Mouse (Mus musculus) adrenal gland, postnatal 36 days (tissue): ENCODE data around the gene Efcab9. TPM values are rescaled to one million over a fixed set of nuclear protein-coding genes. Genes with fewer than 3 reads are reported as not detected.

Experiments used
- DNase-seq, 2 experiments: peaks; one replicate each; pipeline ENCODE4 v3.0.0; 2021; ENCODE audit warnings: mixed read lengths in 1 of 2
- total RNA-seq, 2 experiments: library from RNA; stranded (reverse); gene quantifications; 2 replicates each; pipeline ENCODE4 v1.2.3; 2021

The Efcab9 gene
- total RNA-seq, 2 experiments from 2014 or later = 0.89 to 1.2 TPM

- DNase-seq = no peak
Observed at GRCm38 (mm10) chr11:32495283-32495682, 36.6 kb downstream of the Efcab9 start.

DNA sequence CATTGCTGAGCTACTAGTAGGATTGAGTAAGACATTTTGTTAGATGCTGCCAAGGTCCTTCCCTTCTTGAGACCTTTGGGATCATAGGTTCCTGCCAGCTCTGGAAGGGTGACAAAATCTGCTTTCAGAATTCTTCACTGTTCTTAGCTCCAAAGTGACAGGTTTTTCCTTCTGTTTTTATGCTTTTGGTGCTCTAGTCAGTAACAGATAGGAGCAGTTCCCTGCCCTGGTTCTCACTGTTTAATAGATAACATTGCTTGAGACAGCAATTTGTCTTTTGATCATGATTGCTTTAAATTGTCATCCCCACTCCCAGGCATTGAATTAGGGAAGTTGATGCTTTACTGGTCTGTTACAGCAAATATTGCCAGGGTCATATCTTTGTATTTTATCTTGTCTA, 38.6 kb downstream of the Efcab9 start:
- DNase-seq = peak; percentile 12 to 44

DNA sequence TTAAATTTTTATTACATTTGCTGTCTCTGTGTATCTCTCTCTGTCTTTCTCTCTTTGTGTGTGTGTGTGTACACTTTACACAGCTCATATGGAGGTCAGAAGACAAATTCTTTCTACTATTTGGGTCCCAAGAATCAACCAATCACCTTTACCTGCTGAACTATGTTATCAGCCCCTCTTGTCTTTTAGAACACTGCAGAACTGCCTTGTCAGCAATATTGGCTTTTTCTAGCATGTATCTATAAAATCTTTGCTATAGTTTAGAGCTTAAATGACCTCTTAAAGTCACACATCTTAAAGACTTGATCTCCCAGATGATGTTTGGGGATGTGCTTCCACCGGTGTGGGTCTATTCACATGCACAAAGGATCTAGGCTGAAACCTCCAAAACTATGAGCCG, 40.8 kb downstream of the Efcab9 start:
- DNase-seq = no peak

- no peak for DNase-seq
Observed at GRCm38 (mm10) chr11:32488808-32489670, 42.8 kb downstream of the Efcab9 start.

GRCm38 (mm10) chr11:32488344-32488743, 43.5 kb downstream of the Efcab9 start:
- DNase-seq = no peak

- no peak for DNase-seq
Observed at GRCm38 (mm10) chr11:32487501-32487900, 44.4 kb downstream of the Efcab9 start.

GRCm38 (mm10) chr11:32486621-32487020, 45.3 kb downstream of the Efcab9 start:
- peak in 1 of 2 experiments; percentile 25 for DNase-seq

DNA sequence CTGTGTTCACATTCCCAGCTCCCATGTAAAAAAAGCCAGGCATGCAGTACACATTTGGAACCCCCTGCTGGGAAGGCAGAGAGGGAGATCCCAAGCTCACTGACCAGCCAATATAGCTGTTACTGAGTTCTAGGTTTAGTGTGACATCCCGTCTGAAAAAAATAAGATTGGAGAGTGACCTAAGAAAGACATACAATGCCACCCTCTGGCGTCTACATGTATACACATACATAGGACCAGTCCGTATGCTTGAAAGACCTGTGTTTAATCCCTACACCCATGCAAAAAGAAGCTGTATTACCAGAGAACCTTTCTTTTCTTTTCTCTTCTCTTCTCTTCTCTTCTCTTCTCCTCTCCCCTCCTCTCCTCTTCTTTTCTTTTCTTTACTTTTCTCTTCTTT, 46.6 kb downstream of the Efcab9 start:
- no peak for DNase-seq

GRCm38 (mm10) chr11:32481525-32481924, 50.4 kb downstream of the Efcab9 start:
- no peak for DNase-seq

GRCm38 (mm10) chr11:32475487-32476236, 56.2 kb downstream of the Efcab9 start:
- DNase-seq = no peak

DNA sequence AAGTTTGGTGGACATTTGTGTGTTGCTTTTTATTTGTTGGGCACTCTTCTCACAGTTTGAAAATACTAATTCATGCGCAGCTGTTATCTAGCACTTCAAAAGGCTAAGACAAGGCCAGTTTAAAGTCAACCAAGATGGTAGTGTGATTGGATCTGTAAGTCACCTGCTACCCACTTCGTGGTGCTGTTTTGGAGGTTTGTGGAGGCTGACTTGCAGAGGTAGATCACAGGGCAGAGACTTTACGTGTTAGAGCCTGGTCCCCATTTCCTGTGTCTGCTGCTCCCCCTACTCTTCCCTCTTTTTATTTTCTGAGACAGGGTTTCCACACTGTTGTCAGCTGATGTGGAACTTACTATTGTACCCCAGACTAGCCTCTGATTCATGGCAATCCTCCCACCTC, 57.2 kb downstream of the Efcab9 start:
- no peak for DNase-seq

Other genes starting within 250 kb of the Efcab9 start
- gene Hba-a1, start 248.6 kb downstream of the Efcab9 start, total RNA-seq = 1,000 to 10,000 TPM; 2,230 to 3,771 TPM
- not detected for gene Hbq1b, start 245.1 kb downstream of the Efcab9 start, total RNA-seq
- gene Hba-a2, start 235.6 kb downstream of the Efcab9 start, total RNA-seq = 1,000 to 10,000 TPM; 1,676 to 2,955 TPM
- gene Hbq1a, start 232.0 kb downstream of the Efcab9 start, total RNA-seq = under 1 TPM; 0.49 to 0.93 TPM
- gene Sh3pxd2b, start 184.3 kb downstream of the Efcab9 start, total RNA-seq = 10 to 100 TPM in 1 of 2 experiments, 1 to 10 TPM in 1; 5.7 to 10.7 TPM
- 10 to 100 TPM; 15.3 to 15.5 TPM for gene Ubtd2, start 76.7 kb downstream of the Efcab9 start, total RNA-seq
- 10 to 100 TPM in 1 of 2 experiments, 1 to 10 TPM in 1; 9.0 to 13.3 TPM for gene Stk10, start 1.2 kb upstream of the Efcab9 start, total RNA-seq
- 100 to 1,000 TPM; 107 to 111 TPM for gene Fbxw11, start 110.6 kb upstream of the Efcab9 start, total RNA-seq